Mouse (Mus musculus) left cerebral cortex, adult 2 months (tissue): ENCODE data around the gene Prickle1. TPM values are rescaled to one million over a fixed set of nuclear protein-coding genes. Genes with fewer than 3 reads are reported as not detected.
A peak's percentile ranks its signal among the peaks of the same experiment; 100 is the strongest.

Experiments used
- DNase-seq, 2 experiments: peaks; one replicate each; pipeline ENCODE4 v3.0.0; 2021 to 2022; ENCODE audit warnings: low spot score in 2 of 2, mixed read lengths in 1 of 2; ENCODE audit errors: extremely low spot score in 1 of 2
- H3K27ac ChIP-seq: fragments of 200-600 bp; 2 replicates; pipeline ENCODE4 v1.8.1; 2022
- H3K4me3 ChIP-seq: fragments of 200-600 bp; 2 replicates; pipeline ENCODE4 v1.8.1; 2022
- CTCF ChIP-seq: fragments of 200-600 bp; IDR thresholded peaks from 2 replicates; pipeline ENCODE4 v1.8.1; 2022; ENCODE audit warnings: antibody characterized with exemption, mild to moderate bottlenecking, moderate library complexity
- intact Hi-C: fragments of 180-260 bp; cut with DNase I; formaldehyde crosslinking; loops from one replicate; pipeline ENCODE4 v1.15.1; 2025
- total RNA-seq, 2 experiments: library from RNA; stranded (reverse); gene quantifications; 2 replicates each; pipeline ENCODE4 v1.2.3; 2021

The Prickle1 gene
- total RNA-seq, 2 experiments from 2014 or later, result 92.4 to 93.4 TPM

DNA sequence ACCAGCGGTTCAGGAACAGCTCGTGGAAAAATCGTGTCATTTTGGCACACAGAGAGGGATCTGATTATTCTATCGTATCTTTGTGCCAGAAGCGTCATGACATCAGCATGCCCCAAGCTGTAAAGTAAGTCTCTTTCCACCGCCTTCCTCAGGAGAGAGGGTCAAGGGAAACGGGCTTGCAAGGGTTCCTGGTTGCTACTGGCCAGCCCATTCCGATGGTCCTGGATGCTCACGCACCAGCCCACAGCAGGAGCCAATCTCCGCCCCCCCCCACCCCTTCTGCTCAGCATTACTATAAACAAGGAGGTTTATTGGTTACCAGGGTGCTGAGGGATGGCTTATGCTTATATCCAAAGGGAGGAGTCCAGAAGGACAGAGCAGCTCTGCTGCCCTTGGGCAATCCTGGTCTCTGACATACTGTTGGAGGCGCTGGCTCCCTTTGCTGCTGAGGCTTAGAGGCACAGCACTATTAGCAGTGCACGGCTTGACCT is 3.8 kb downstream of the Prickle1 start:
- peak in 1 of 2 experiments; percentile 21 for DNase-seq
- H3K4me3 ChIP-seq, result peak overlapping the region; percentile 99
- no peak for TF ChIP-seq CTCF
- intact Hi-C loops, result loop anchor here (5.0 kb wide), 1 partner anchor 75 kb away; no protein-coding TSS in a partner anchor
- peak overlapping the region; percentile 50 for H3K27ac ChIP-seq

DNA sequence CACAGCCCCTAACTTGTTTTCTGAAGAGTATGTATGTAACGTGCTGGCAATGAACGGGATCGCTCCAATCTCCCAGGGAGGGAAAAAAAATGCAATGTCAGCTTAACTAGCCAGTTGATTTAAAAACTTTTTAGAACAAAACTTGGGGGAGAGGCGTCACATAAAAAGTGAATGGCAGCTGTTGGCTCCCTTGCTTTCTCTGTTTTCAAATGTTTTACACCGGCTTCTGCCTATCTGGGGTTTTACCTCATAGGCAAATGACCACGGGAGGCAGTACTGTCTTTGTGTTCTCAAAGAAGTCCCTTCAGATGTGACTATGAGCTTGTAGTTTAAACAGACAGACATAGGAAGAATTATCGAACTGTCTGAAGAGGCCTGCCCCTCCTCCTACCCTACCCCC is 4.3 kb downstream of the Prickle1 start:
- TF ChIP-seq CTCF, result peak; percentile 27
- no peak overlapping the region; the same call in 1 of the 2 replicates for H3K27ac ChIP-seq
- H3K4me3 ChIP-seq, result peak overlapping the region; percentile 99
- DNase-seq, result no peak
- intact Hi-C loops, result loop anchor here (5.0 kb wide), 1 partner anchor 74 kb away; no protein-coding TSS in a partner anchor

DNA sequence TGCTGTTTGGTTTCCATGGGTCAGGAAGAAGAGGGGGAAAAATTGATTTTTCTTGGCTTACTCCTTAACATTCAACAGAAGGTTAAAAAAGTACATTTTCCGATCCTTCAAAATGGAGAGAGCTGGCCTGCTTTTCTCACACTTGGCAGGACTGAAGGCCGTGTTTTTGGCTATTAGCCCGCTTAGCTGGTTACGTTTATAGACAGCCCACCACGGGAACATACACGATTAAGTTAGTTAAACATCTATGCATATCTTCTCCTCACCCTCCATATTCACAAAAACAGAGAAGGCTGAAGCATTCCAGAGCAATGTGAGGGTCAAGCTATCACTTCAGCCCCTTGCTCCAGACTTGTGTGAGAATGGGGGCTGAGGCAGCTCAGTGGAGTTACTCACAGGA is 7.3 kb downstream of the Prickle1 start:
- Histone ChIP-seq H3K4me3 (no peak overlapping the region), H3K27ac (no peak overlapping the region)
- DNase-seq, result no peak
- TF ChIP-seq CTCF, result no peak
- intact Hi-C loops, result no loop called here

DNA sequence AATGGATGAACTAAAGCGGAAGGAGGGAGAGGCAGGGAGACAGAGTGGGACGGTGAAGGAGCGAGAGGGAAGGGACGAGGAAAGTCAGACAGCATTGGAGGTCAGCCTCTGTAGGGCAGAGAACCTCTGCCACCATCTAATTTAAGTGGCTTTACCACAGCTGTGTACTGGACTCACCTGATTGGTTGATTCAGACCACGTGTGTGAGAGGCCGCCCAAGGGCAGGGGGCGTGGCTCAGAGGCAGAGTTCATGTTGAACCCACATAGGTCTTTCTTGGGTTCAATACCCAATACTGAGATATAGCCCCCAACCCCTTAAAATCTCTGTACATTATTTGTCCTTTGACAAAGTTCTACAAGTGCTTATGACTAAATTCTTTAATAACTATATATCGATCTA is 8.0 kb downstream of the Prickle1 start:
- DNase-seq, result no peak
- intact Hi-C loops, result no loop called here
- H3K4me3 ChIP-seq, result no peak overlapping the region
- no peak for TF ChIP-seq CTCF
- no peak overlapping the region; the same call in 1 of the 2 replicates for H3K27ac ChIP-seq

DNA sequence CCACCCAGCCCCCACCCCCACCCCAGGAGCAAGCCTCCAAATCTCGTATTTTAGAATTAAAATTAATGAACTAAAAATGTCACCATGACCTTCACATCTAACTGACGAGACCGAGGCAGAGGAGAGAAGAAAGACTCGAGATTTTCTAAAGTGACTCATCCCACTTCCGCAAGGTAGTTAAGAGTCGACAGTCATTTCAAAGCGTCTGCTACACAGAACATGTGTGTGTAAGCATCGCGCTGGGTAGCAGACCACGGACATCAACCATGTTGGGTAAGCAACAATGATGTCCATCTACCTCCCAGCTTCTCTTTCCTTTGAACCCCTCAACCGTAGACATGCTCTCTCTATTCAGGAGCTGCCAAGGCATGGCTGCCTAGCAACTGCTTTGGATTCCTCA is 12.6 kb downstream of the Prickle1 start:
- Histone ChIP-seq H3K27ac (no peak overlapping the region), H3K4me3 (no peak overlapping the region)
- TF ChIP-seq CTCF, result no peak
- no peak for DNase-seq
- intact Hi-C loops, result no loop called here

DNA sequence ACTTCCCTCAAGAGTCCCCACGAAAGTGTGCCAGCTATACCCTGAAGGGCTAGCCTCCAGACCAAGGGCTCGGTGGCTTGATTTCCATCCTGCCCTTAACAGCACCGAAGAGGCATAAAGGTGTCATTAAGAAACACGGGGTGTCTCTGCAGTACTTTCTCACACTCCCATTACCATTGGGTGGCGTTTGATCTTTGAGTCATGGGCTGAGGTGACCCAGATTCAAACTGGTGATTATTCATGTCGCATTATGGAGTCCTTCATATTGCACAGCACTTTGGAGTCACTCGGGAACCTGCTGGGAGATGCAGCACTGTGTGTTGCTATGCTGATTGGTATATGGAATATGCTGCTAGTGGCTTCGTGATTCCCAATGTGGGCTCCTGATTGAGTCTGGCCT is 14.0 kb downstream of the Prickle1 start:
- intact Hi-C loops, result no loop called here
- no peak overlapping the region for H3K27ac ChIP-seq
- no peak for TF ChIP-seq CTCF
- no peak for DNase-seq
- no peak overlapping the region for H3K4me3 ChIP-seq

DNA sequence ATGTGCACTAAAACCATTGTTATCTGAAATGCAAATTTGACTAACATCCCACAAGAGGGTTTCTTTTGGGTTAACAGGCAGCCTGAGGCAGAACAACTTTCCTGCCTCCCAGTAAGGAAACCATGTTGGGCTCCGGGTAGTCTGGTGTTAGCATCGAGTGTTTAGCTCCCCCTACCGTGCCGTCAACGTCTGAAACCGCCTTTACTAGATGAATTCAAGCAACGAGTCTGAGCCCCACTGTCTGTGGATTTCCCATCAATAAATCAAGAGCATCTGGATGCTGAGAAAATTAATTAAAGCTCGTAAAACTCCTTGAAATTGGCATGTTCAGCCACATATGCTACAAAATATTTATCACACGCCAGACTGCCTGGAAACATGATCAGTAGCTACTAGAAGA is 15.8 kb downstream of the Prickle1 start:
- intact Hi-C loops, result loop anchor here (5.0 to 10.0 kb wide), 3 partner anchors 138 to 313 kb away; partner anchors contain the start of genes Pphln1 and Zcrb1
- Histone ChIP-seq H3K27ac (no peak overlapping the region), H3K4me3 (no peak overlapping the region)
- no peak for DNase-seq
- peak; percentile 46 for TF ChIP-seq CTCF

DNA sequence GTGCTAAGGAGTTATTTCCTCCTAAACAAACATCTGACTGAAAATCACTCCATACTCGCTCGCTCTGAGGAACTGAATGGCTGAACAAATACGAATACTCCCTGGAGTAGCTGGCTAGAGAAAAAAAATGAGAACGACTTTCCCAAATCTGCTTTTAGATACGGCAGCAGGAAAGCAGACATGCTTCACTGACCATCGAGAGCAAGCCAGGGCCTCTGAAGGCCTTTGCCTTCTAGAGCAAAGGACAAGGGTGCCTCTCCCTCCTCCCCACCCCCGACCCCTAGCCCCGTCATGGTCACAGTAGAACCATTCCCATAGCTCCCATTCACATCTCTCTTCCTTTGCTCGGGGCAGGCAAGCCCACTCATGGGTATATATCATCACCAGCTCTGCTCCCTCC is 16.6 kb downstream of the Prickle1 start:
- Histone ChIP-seq H3K27ac (no peak overlapping the region), H3K4me3 (no peak overlapping the region)
- DNase-seq, result no peak
- intact Hi-C loops, result loop anchor here (5.0 to 10.0 kb wide), 3 partner anchors 137 to 312 kb away; partner anchors contain the start of genes Pphln1 and Zcrb1
- TF ChIP-seq CTCF, result no peak

DNA sequence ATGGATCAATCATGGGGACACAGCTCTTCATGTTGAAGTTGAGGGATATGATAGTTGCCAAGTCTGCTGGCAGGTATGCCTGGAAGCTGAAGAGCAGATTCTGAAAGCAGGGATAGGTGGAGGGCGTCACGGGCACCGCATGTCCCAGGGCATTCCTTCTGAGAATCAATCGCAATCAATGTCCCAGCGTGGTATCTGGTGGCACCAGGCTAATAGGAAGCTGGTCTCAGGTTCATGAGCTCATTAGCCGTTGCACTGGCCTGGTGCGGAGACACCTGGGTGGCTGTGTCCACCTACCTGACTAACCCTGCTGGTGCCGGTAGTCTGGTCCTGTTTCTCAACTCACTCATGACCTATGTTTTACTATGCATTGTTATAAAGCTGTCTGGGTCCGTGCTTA is 19.3 kb downstream of the Prickle1 start:
- intact Hi-C loops, result loop anchor here (5.0 to 10.0 kb wide), 3 partner anchors 134 to 309 kb away; partner anchors contain the start of genes Pphln1 and Zcrb1
- no peak for DNase-seq
- no peak for TF ChIP-seq CTCF
- no peak overlapping the region for H3K4me3 ChIP-seq
- H3K27ac ChIP-seq, result no peak overlapping the region

DNA sequence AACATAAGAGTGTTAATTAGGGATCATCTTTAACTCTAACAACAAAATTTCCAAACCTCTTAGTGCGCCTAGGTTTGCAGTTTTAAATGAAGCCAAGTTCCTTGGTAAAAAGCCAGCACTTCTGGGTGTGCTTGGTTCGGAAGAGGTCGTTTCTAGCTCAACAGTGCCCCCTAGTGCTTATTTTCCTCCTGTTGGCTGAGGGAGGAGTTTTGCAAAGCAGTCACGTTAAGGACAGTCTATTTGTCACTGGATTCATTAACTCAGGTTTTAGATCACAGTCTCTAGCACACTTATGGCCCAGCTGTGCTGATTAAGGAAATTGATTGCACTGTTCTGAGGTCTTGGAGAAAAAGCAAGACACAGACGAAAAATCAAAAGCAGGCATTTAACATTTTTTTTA is 19.8 kb downstream of the Prickle1 start:
- peak; percentile 67 to 69 for DNase-seq
- Histone ChIP-seq H3K27ac (no peak overlapping the region), H3K4me3 (no peak overlapping the region)
- TF ChIP-seq CTCF, result peak; percentile 90
- intact Hi-C loops, result loop anchor here (5.0 to 10.0 kb wide), 3 partner anchors 134 to 309 kb away; partner anchors contain the start of genes Pphln1 and Zcrb1

DNA sequence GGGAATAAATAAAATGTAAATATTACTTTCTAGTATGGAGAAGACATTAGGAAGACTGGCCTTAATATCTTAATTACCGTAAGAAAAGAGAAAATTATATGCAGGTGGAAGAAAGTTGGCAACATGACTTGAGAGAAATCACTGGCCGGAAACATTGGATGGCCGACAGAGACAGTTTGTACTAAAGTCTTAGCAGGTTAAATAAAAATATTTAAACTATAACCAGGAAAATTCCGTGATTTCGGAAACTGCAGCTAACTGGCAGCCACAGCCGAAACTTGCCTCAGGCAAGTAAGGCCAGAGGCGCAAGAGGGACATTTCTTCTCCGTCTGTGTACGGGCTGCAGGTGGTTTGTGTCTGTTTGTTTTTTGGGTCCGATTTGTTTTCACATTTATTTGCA is 22.8 kb downstream of the Prickle1 start:
- intact Hi-C loops, result loop anchor here (1.0 to 10.0 kb wide), 2 partner anchors 56 to 178 kb away; partner anchors contain the start of genes Pphln1 and Zcrb1
- Histone ChIP-seq H3K4me3 (no peak overlapping the region), H3K27ac (no peak overlapping the region)
- DNase-seq, result no peak
- TF ChIP-seq CTCF, result no peak

DNA sequence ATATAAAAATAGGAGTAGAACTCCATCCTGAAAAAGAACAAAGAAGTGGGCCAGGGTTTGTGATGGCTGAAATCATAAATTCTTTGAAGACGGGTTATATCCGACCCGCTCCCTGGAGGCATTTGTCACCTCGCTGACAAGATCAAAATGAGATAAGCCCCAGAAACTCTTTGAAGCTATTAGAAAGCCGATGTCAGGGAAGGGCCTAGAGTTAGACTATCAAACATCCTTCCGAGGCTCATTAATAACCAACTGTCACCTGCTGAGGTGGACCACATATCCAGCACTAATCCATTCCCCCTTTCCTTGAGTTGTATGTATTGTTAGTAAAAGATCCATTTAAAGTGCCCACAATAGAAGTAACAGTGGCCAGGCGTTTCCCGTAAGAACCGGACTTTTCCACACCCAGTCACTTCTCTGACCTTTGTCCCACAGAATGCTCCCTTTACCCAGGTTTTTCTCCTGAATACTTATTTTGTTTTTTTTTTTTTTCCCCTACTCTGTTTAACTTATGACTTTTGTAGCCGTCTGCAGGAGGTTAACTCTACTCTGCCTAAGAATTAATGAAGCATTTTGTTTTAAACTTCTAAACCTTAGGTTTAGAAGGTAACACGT is 24.7 kb downstream of the Prickle1 start:
- H3K27ac ChIP-seq, result no peak overlapping the region
- DNase-seq, result no peak
- TF ChIP-seq CTCF, result no peak
- intact Hi-C loops, result loop anchor here (10.0 kb wide), 1 partner anchor 176 kb away; the partner anchor contains the start of genes Pphln1 and Zcrb1
- H3K4me3 ChIP-seq, result no peak overlapping the region
